Mouse (Mus musculus) neutrophil, adult 59 days (primary cell): ENCODE results near the gene Olfr1019. TPM values are rescaled to one million over a fixed set of nuclear protein-coding genes. Genes with fewer than 3 reads are reported as not detected.

ENCODE experiments used
- total RNA-seq, 2 experiments: library from RNA; stranded (reverse); gene quantifications; 1 replicate in 1 of 2; 2 replicates in 1 of 2; pipeline ENCODE4 v1.2.4; 2023

The Olfr1019 gene
- not detected for total RNA-seq

DNA sequence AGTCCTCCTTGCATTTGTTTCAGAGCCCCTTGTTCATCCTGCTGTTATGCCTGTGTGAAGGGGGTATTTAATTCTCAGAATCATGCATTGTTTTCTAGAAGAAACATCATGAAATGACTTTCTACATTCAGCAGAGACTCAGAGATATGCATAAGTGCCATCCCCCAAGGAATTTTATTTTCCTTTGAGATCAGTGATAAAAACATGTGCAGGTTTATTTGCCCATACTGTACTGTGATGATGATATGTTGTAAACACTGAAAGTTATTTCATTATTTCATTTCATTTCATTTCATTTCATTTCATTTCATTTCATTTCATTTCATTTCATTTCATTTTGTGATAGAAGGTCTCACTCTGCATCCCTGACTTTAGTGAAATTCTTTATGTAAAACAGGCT is at the start of gene Olfr1019:
Olfr1019 (minus strand) TSS at position 101 of the 400 bp plus-strand sequence.

DNA sequence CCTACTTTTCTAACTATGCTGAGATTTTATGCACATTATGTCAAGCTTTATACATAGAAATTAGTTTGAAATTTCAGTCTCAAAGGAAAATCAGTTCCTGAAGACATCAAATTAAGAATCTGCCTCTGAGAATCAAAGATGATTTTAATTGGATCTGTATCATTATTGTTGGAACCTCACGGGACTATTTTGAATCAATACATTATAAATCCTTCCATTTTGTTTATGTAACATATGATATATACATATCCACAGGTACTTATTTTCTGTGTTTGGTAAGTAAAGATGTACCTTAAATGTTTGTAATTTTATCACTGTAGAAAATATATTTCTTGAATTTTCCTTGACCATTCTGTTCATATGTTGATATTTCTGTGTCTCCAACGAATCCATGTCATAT is 40.1 kb upstream of the Olfr1019 start, which contains the start of gene Olfr1023:
Olfr1023 (plus strand) TSS at position 301 of the 400 bp plus-strand sequence.

DNA sequence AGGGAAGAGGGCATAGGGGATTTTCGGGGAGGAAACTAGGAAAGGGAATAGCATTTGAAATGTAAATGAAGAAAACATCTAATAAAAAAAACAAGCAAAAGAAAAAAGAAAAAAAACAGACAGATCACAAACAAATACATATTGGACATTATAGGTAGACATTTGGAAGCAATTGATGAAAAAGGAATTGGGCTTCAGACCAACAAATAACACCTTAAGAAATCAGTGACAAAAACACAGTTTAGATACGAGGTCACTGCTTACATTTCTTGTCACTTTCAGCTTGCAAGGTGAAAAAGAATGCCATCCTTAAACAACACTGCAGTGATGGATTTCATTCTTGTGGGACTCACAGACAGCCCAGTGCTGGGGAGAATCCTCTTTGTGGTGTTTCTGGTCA is 23.0 kb upstream of the Olfr1019 start, which contains the start of gene Olfr1022:
Olfr1022 (plus strand) TSS at position 301 of the 400 bp plus-strand sequence.

DNA sequence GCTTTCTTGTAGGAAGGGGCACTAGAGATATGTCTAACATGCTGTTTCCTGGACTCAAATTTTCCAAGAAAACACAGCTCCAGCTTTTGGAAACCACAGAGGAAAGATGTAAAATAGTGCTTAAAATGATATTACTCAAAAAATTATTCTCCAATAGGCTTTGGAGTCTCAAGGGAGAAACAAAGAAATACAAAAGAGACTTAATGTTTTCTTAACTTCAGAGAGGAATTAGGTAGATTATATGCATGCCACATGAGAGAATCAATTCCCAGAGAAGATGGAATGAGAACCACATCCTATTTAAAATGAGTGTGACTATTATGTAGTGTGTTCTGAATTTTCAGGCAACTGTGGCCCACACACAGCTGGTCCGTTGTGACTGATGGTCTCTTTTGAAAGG is 1.4 kb upstream of the Olfr1019 start, which contains the start of gene Olfr1020:
Olfr1020 (plus strand) TSS at position 301 of the 400 bp plus-strand sequence.

DNA sequence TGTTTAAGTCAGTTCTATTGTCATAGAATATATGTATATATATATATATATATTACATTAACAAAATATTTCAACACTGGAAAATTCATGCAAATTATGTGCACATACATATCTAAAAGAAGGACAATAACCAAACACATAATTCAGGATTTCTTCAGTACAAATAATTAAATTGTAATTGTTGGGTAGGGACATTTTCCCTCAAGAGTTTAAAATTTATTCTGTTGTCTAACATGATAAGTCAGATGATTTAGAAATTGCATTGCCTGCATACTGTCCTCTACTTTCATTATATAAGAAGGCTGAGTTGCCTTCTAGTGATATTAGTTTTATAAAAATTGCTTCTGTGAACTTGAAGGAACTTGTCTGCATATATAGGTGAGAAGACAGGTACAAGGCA is 27.1 kb downstream of the Olfr1019 start, which contains the start of gene Olfr1018:
Olfr1018 (plus strand) TSS at position 301 of the 400 bp plus-strand sequence.

DNA sequence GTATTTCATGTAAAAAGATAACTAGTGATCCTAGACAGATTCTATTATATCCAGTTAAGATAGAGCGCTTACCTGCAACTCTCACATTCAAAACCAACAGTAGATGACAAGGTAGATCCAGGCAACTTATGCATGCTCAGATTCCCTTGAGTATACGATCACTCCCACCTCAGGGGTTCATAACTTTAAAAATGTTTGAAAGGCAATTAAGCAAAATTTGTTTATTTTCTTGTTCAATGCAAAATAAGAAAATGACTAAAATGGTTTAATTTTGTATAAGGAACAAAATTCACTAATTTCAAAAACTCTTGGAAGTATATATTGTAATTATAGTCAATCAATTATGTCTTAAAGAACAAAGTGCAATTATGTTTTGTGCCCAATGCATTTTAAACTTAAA is 42.8 kb downstream of the Olfr1019 start, which contains the start of gene Olfr1016:
Olfr1016 (minus strand) TSS at position 101 of the 400 bp plus-strand sequence.

Other genes with a start within 250 kb of the Olfr1019 start
- gene Olfr1000, start 233.6 kb downstream of the Olfr1019 start, total RNA-seq = not detected
- not detected for gene Olfr1002, start 194.8 kb downstream of the Olfr1019 start, total RNA-seq
- not detected for gene Olfr154, start 181.0 kb downstream of the Olfr1019 start, total RNA-seq
- gene Olfr1006, start 166.7 kb downstream of the Olfr1019 start, total RNA-seq = not detected
- gene Olfr1008, start 156.1 kb downstream of the Olfr1019 start, total RNA-seq = not detected
- gene Olfr1009, start 130.1 kb downstream of the Olfr1019 start, total RNA-seq = not detected
- gene Olfr1012, start 82.7 kb downstream of the Olfr1019 start, total RNA-seq = not detected
- gene Olfr1013, start 78.4 kb downstream of the Olfr1019 start, total RNA-seq = not detected
- not detected for gene Olfr1014, start 72.8 kb downstream of the Olfr1019 start, total RNA-seq
- gene Olfr1015, start 63.5 kb downstream of the Olfr1019 start, total RNA-seq = not detected
- not detected for gene Olfr1016, start 42.9 kb downstream of the Olfr1019 start, total RNA-seq
- not detected for gene Olfr1018, start 27.0 kb downstream of the Olfr1019 start, total RNA-seq
- gene Olfr1020, start 1.5 kb upstream of the Olfr1019 start, total RNA-seq = not detected
- not detected for gene Olfr1022, start 23.1 kb upstream of the Olfr1019 start, total RNA-seq
- gene Olfr1023, start 40.2 kb upstream of the Olfr1019 start, total RNA-seq = not detected
- gene Olfr1024, start 59.6 kb upstream of the Olfr1019 start, total RNA-seq = not detected
- not detected for gene Olfr1025-ps1, start 69.7 kb upstream of the Olfr1019 start, total RNA-seq
- not detected for gene Olfr1026, start 76.1 kb upstream of the Olfr1019 start, total RNA-seq
- gene Olfr1028, start 105.0 kb upstream of the Olfr1019 start, total RNA-seq = not detected
- not detected for gene Olfr1029, start 128.4 kb upstream of the Olfr1019 start, total RNA-seq
- gene Olfr1030, start 133.8 kb upstream of the Olfr1019 start, total RNA-seq = not detected
- not detected for gene Olfr1031, start 144.8 kb upstream of the Olfr1019 start, total RNA-seq
- gene Olfr1032, start 160.1 kb upstream of the Olfr1019 start, total RNA-seq = not detected
- not detected for gene Olfr1033, start 175.2 kb upstream of the Olfr1019 start, total RNA-seq
- gene Olfr1034, start 200.4 kb upstream of the Olfr1019 start, total RNA-seq = not detected
- not detected for gene Olfr1036, start 228.5 kb upstream of the Olfr1019 start, total RNA-seq
- not detected for gene Olfr1037, start 241.9 kb upstream of the Olfr1019 start, total RNA-seq